Mouse (Mus musculus) stomach, embryonic 14.5 days (tissue): ENCODE measurements around the gene Cbfb. TPM values are rescaled to one million over a fixed set of nuclear protein-coding genes. Genes with fewer than 3 reads are reported as not detected.
A peak's percentile ranks its signal among the peaks of the same experiment; 100 is the strongest.
"Not testable (repeated sequence)": the region's sequence is repeated elsewhere in the genome, so short reads cannot be mapped to it uniquely, and the experiment has no call there.

Source experiments
- ATAC-seq: fragments of 200-750 bp; cut with Nextera tagmentation; 2 replicates; pipeline ENCODE4 v1.8.0; 2017; ENCODE audit warnings: low read depth, moderate TSS enrichment; ENCODE audit not compliant: insufficient number of reproducible peaks, insufficient read depth, low FRiP score
- H3K27ac ChIP-seq: fragments of 300-500 bp; sonication (generic); 2 replicates; pipeline ENCODE4 v1.5.1; 2014; ENCODE audit warnings: mild to moderate bottlenecking, low read length, moderate library complexity, mixed read lengths
- H3K27me3 ChIP-seq: fragments of 300-500 bp; sonication (generic); 2 replicates; pipeline ENCODE4 v1.6.1; 2014; ENCODE audit warnings: low read length, control low read depth, mixed read lengths; ENCODE audit not compliant: control insufficient read depth, insufficient read depth
- H3K36me3 ChIP-seq: fragments of 300-500 bp; sonication (generic); 2 replicates; pipeline ENCODE4 v1.6.1; 2014; ENCODE audit warnings: mild to moderate bottlenecking, control low read depth, low read length, moderate library complexity, mixed read lengths; ENCODE audit not compliant: control insufficient read depth, insufficient read depth
- H3K4me1 ChIP-seq: fragments of 300-500 bp; sonication (generic); 2 replicates; pipeline ENCODE4 v1.6.1; 2014; ENCODE audit warnings: low read length, control low read depth, mixed read lengths; ENCODE audit not compliant: control insufficient read depth, insufficient read depth
- H3K4me2 ChIP-seq: fragments of 300-500 bp; sonication (generic); replicated peaks from 2 replicates; pipeline ENCODE4 v1.6.1; 2014; ENCODE audit warnings: low read depth, low read length, control low read depth
- H3K4me3 ChIP-seq: fragments of 300-500 bp; sonication (generic); 2 replicates; pipeline ENCODE4 v1.5.1; 2014; ENCODE audit warnings: low read depth, low read length, control low read depth
- H3K9ac ChIP-seq: fragments of 300-500 bp; sonication (generic); replicated peaks from 2 replicates; pipeline ENCODE4 v1.6.1; 2014; ENCODE audit warnings: low read depth, mild to moderate bottlenecking, control low read depth, low read length, moderate library complexity, mixed read lengths
- H3K9me3 ChIP-seq: fragments of 300-500 bp; sonication (generic); 2 replicates; pipeline ENCODE4 v1.6.1; 2016; ENCODE audit warnings: low read depth, low read length, control low read depth; ENCODE audit not compliant: control insufficient read depth
- WGBS: fragments of 180-500 bp; shearing (Covaris S2); extraction: QIAGEN DNeasy Blood & Tissue Kit; methylation state at CpG from one replicate; pipeline ENCODE4 v1.1.7; 2014; 5-methylcytosine and 5-hydroxymethylcytosine counted together
- polyA plus RNA-seq: library from polyadenylated mRNA; unstranded; fragments of >200 nt; fragmentation: Nextera tagmentation; extraction: Ambion mirVana; gene quantifications from 2 replicates; pipeline ENCODE4 v1.2.1, GENCODE M21; 2014

The Cbfb gene
- polyA plus RNA-seq, 1 experiment from 2014 or later = 73.7 TPM

DNA sequence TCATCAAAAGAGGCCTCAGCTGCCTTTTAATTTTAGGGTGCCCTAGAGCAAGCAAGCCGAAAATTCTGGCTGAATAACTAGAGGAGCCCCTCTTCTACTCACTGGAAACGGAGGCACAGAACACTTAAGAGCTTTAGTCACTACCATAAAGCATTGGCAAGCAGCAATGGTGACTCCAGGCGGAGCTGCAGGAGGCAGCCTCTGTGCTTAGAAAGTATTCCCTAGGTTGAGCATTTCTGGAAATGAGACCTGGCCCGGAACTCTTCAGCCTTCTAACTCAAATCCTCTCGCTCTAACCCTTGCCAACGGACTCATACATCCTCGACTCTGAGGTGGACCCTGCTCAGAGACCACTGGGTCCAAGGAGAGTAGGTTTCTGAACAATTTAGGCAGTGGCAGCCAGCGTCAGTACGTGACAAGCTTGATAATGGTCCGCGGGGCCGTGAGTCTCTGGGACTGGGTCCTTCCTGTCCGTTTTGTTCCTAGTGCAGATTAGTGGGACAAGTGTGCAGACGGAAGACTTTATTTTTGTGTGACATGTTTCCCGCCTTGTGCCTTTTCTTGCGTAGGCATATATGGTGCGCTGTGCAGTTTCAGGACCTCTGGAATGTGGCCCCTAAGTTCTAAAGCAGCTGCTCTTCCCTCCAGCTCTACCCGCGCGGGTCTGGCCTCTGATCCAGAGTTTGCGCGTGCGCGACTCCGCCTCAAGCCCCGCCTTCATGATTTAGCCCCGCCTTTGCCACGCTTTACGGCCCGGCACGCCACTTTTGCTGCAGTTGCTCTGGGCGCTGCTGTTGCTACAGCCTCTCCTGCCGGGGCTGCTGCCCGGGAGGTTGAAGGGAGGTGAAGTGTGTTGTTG is 54.2 kb downstream of the Cbfb start, which contains the start of gene D230025D16Rik:
TSS of gene D230025D16Rik (plus strand) at position 733 of the 859 bp plus-strand sequence.
- peaks cover 9% of the 10 kb centered on the region for H3K4me1 ChIP-seq
- H3K9me3 ChIP-seq = no peaks in the 10 kb centered on the region
- peak within 1 kb of the TSS; percentile 92 for H3K9ac ChIP-seq
- no peaks in the 10 kb centered on the region for H3K36me3 ChIP-seq
- WGBS = 3% methylated on average over 34 of the region's 34 CpGs
- no peaks in the 10 kb centered on the region for H3K27me3 ChIP-seq
- peak within 1 kb of the TSS; percentile 84 for H3K4me2 ChIP-seq
- peak within 1 kb of the TSS; percentile 95 for H3K4me3 ChIP-seq
- ATAC-seq = peak; percentile 94
- peak within 1 kb of the TSS; percentile 71 for H3K27ac ChIP-seq

GRCm38 (mm10) chr8:105225272-105225593 is 54.8 kb downstream of the Cbfb start:
- no peaks in the 10 kb centered on the region for H3K27me3 ChIP-seq
- under 1% methylated on average over 25 of the region's 27 CpGs for WGBS

DNA sequence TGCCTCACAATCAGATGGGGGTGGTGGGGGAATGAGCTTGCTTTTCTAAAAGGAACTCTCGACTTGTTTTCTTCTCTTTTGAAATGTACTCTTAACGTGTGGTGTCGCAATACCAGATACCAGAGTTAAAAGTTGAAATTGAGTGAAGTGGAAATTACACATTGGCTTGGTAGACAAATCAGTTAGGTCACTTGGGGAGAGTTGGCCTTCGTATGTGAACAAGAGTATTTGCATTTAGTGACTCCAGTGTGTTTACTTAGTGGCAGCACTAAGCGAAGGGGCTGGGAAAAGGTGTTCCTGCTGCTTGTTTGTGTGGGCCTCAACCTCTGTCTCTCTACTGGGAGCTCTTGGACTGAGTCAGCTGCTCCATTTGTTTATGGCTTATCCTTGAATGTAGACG is 55.4 kb downstream of the Cbfb start:
- peak overlapping the region; percentile 92 for H3K9ac ChIP-seq
- ATAC-seq = peak; percentile 29; the same call in 1 of the 2 replicates
- peak overlapping the region; percentile 84 for H3K4me2 ChIP-seq
- 14% methylated on average over 6 of the region's 6 CpGs for WGBS
- H3K27me3 ChIP-seq = no peaks in the 10 kb centered on the region
- H3K4me1 ChIP-seq = peaks cover 9% of the 10 kb centered on the region
- H3K9me3 ChIP-seq = no peaks in the 10 kb centered on the region
- peak overlapping the region; percentile 95 for H3K4me3 ChIP-seq
- peak overlapping the region; percentile 71; the same call in 1 of the 2 replicates for H3K27ac ChIP-seq
- H3K36me3 ChIP-seq = no peaks in the 10 kb centered on the region

More at GRCm38 (mm10) chr8:105225272-105225593, 54.8 kb downstream of the Cbfb start:
- peaks cover 9% of the 10 kb centered on the region for H3K4me1 ChIP-seq
- no peaks in the 10 kb centered on the region for H3K9me3 ChIP-seq
- H3K4me3 ChIP-seq = peak overlapping the region; percentile 95
- H3K36me3 ChIP-seq = no peaks in the 10 kb centered on the region
- H3K9ac ChIP-seq = peak overlapping the region; percentile 92
- ATAC-seq = no peak
- peak overlapping the region; percentile 84 for H3K4me2 ChIP-seq
- peak overlapping the region; percentile 71 for H3K27ac ChIP-seq

GRCm38 (mm10) chr8:105231503-105232320 is 61.2 kb downstream of the Cbfb start:
- Histone ChIP-seq H3K4me2 (no peak overlapping the region), H3K9me3 (no peaks in the 10 kb centered on the region), H3K27me3 (no peaks in the 10 kb centered on the region), H3K9ac (no peak overlapping the region), H3K27ac (no peak overlapping the region), H3K4me3 (no peak overlapping the region), H3K36me3 (peaks cover 9% of the 10 kb centered on the region), H3K4me1 (no peaks in the 10 kb centered on the region)
- WGBS = 80% methylated on average over 12 of the region's 12 CpGs
- ATAC-seq = no peak

DNA sequence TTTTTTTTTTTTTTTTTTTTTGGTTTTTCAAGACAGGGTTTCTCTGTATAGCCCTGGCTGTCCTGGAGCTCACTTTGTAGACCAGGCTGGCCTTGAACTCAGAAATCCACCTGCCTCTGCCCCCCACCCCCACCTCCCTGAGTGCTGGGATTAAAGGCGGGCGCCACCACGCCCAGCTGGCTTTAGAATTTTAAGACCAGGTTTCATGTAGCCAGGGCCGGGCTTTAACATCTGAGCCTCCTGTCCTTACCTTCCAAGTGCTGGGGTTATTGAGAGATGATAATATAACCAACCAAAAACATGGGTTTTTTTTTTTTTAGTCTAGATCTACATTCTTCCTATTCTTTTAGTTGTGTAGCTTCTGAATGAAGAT is 61.8 kb downstream of the Cbfb start:
- H3K27me3 ChIP-seq, ATAC-seq, H3K36me3 ChIP-seq, H3K9ac ChIP-seq, H3K9me3 ChIP-seq, H3K27ac ChIP-seq, H3K4me1 ChIP-seq, H3K4me2 ChIP-seq, H3K4me3 ChIP-seq: not testable (repeated sequence)
- WGBS = 88% methylated on average over 4 of the region's 4 CpGs

DNA sequence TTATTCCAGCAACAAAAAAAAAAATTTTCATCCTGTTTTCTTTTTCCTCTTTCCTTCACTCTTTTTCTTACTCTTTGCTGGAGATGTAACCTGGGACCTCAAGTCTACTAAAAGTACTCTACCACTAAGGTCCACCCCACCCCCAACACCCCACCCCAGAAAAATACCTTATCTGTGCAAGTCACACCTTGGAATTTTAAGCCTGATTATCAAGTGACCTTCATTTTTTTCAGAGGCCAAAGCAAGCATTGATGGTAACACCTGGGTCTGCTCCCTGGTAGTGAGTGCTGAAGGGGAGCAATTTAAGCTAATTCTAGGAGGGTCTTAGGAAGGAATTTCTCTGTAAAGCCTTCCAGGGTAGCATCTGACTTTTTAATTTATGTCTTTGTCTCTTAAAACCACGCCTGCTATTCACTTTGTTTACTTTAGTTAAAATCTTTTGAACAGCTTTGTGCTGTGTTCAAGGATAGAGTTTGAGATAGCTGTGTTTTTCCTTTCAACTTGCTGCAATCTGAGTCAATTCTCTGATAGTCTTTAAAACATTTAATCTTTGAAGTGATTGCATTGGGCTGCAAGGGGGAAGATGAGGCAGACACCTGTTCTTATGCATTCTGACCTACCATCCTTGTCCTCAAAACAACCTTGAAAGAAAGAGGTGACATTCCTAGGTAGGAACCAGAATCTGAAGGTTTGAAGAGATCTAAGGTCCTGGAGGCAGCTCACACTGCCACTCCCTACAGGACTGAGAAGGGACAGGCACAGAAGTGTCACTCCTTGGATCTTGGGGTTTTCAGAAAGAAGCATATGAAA is 62.9 kb downstream of the Cbfb start:
- Histone ChIP-seq H3K9ac (no peak overlapping the region), H3K4me3 (no peak overlapping the region), H3K4me2 (no peak overlapping the region), H3K36me3 (peaks cover 9% of the 10 kb centered on the region), H3K27me3 (no peaks in the 10 kb centered on the region), H3K27ac (no peak overlapping the region), H3K9me3 (no peaks in the 10 kb centered on the region), H3K4me1 (no peaks in the 10 kb centered on the region)
- 14% methylated on average over 1 of the region's 1 CpGs for WGBS
- ATAC-seq = no peak

- no peaks in the 10 kb centered on the region for H3K27me3 ChIP-seq
- ATAC-seq = no peak
- H3K36me3 ChIP-seq = peaks cover 20% of the 10 kb centered on the region
- H3K4me2 ChIP-seq = no peak overlapping the region
- H3K4me1 ChIP-seq = no peaks in the 10 kb centered on the region
- H3K4me3 ChIP-seq = no peak overlapping the region
- H3K27ac ChIP-seq = no peak overlapping the region
- H3K9me3 ChIP-seq = no peaks in the 10 kb centered on the region
- no peak overlapping the region for H3K9ac ChIP-seq
- WGBS = 88% methylated on average over 1 of the region's 1 CpGs
These were observed 64.7 kb downstream of the Cbfb start for GRCm38 (mm10) chr8:105235206-105235605.
